Mouse (Mus musculus): Measurements from ENCODE around the gene Eci1. TPM values are rescaled to one million over a fixed set of nuclear protein-coding genes. Genes with fewer than 3 reads are reported as not detected.
A peak's percentile ranks its signal among the peaks of the same experiment; 100 is the strongest.

The Eci1 gene
- polyA plus RNA-seq (2015; fragmentation: Nextera tagmentation; extraction: Ambion mirVana) = 245 and 301 TPM in 2 replicates

DNA sequence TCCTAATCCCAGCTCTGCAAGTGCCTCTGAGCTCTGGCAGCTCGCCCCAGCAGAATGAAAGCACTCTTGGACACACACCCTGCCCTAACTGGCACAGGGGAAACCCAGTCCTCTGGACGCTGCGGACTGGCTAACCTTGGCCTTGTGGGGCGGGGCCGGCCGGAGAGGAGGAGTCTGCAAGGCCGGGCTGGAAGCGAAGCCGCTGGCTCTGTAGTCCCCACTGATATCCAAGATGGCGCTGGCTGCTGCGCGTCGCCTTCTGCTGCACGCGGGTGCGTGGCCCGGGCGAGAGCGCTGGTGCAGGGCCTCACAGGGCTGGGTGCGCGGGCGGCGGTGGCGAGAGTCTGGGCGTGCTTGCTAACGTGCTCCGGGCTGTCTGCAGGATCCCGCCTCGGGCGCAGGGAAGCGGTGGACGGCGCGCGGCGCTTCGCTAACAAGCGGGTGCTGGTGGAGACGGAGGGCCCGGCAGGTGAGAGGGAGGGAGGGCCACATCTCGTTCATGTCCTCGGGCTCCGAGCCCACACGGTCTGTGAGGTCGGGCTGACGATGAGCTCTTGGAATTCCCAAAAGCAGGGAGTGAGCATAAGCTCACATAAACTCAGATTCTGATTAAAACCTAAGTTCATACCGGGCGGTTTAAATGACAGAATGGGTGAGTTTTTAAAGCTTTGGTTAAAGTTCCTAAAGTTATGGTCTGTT lies at the start of gene Eci1:
Eci1 (plus strand) TSS at position 171 of the 699 bp plus-strand sequence.
- Histone ChIP-seq H3K27me3 (no peaks in the 10 kb centered on the region), H3K36me3 (peaks cover 35% of the 10 kb centered on the region), H3K4me1 (replicated peaks) (peaks cover 29% of the 10 kb centered on the region), H3K4me2 (peak within 1 kb of the TSS; percentile 72), H3K9me3 (replicated peaks) (no peaks in the 10 kb centered on the region), H3K4me3 (peak within 1 kb of the TSS; percentile 68), H3K9ac (peak within 1 kb of the TSS; percentile 87), H3K27ac (peak within 1 kb of the TSS; percentile 96)
- ATAC-seq (replicated peaks; ENCODE audit: insufficient number of reproducible peaks, insufficient read depth, low FRiP score, low read depth) = peak; percentile 98
- WGBS = under 1% methylated on average over 48 of the region's 48 CpGs

DNA sequence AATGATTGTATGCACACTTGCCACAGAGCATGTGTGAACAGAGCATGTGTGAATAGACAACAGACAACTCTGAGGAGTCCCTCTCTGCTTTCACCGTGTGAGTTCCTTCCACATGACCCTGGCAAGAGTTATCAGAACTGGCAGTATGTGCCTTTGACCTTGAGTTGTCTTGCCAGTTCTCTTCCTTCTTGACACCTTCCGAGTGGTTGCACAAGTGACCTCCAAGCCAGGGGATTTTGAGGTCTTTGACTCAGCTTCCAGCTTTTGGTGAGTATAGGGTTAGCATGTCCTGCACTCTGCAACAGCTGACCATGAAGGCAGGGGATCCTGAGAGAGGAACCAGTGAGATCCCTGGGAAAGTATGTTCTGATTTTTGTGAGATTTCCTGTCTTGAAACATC lies 47.9 kb upstream of the Eci1 start:
- Histone ChIP-seq H3K9me3 (replicated peaks) (no peaks in the 10 kb centered on the region), H3K4me3 (no peak overlapping the region), H3K4me1 (replicated peaks) (0 out of 2 replicates have a peak, but pooled peaks cover 2% of the 10 kb centered on the region), H3K4me2 (no peak overlapping the region), H3K9ac (no peak overlapping the region), H3K27ac (no peak overlapping the region), H3K27me3 (no peaks in the 10 kb centered on the region), H3K36me3 (peaks cover 11% of the 10 kb centered on the region)
- WGBS = 68% methylated on average over 2 of the region's 2 CpGs
- no peak for ATAC-seq (replicated peaks; ENCODE audit: insufficient number of reproducible peaks, insufficient read depth, low FRiP score, low read depth)

DNA sequence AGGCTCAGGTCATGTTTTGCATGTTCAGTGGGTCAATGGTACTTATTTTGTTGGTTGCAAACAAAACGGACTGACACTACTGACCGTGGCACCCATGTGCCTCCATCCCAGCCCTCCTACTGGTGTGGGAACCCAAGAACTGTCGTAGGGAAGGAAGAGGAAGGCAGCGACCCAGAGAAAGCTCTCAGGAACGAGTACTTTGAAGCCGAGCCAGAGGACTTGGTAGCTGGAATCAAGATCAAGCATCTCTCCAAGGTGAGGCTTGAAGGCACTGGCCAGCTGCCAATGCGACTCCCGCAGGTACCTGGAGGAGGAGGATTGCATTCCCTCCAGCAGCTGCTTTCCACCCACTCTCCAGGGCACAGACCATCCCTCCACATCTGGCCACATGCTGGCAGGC lies 42.7 kb upstream of the Eci1 start:
- H3K27me3 ChIP-seq = no peaks in the 10 kb centered on the region
- H3K4me2 ChIP-seq = no peak overlapping the region
- no peak overlapping the region for H3K9ac ChIP-seq
- WGBS = 78% methylated on average over 8 of the region's 8 CpGs
- H3K27ac ChIP-seq = no peak overlapping the region
- ATAC-seq (replicated peaks; ENCODE audit: insufficient number of reproducible peaks, insufficient read depth, low FRiP score, low read depth) = no peak
- no peaks in the 10 kb centered on the region; the same call in 1 of the 2 replicates for H3K4me1 ChIP-seq (replicated peaks)
- peaks cover 16% of the 10 kb centered on the region; the same call in 1 of the 2 replicates for H3K36me3 ChIP-seq
- H3K9me3 ChIP-seq (replicated peaks) = no peaks in the 10 kb centered on the region
- no peak overlapping the region for H3K4me3 ChIP-seq

DNA sequence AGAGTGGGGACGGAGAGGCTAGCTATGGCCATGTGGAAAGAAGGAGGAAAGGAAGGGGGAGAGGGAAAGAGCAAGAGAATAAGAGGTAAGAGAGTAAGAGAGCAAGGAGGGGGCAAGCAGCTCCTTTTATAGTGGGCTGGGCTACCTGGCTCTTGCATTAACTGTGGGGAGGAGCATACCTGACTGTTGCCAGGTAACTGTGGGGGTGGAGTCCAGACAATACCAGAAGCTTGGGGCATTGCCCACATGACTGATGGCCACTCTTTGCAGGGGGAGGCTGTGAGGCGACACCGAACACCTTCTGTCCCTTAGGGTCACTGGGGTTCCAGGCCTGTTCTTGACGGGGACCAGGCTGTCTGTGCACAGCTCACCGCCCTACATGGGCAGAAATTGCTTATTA lies 37.7 kb upstream of the Eci1 start:
- Histone ChIP-seq H3K9ac (no peak overlapping the region), H3K27ac (no peak overlapping the region), H3K4me1 (replicated peaks) (no peaks in the 10 kb centered on the region; the same call in 1 of the 2 replicates), H3K9me3 (replicated peaks) (no peaks in the 10 kb centered on the region), H3K27me3 (no peaks in the 10 kb centered on the region), H3K36me3 (peaks cover 18% of the 10 kb centered on the region; the same call in 1 of the 2 replicates), H3K4me2 (no peak overlapping the region), H3K4me3 (no peak overlapping the region)
- ATAC-seq (replicated peaks; ENCODE audit: insufficient number of reproducible peaks, insufficient read depth, low FRiP score, low read depth) = no peak
- 84% methylated on average over 5 of the region's 5 CpGs for WGBS

DNA sequence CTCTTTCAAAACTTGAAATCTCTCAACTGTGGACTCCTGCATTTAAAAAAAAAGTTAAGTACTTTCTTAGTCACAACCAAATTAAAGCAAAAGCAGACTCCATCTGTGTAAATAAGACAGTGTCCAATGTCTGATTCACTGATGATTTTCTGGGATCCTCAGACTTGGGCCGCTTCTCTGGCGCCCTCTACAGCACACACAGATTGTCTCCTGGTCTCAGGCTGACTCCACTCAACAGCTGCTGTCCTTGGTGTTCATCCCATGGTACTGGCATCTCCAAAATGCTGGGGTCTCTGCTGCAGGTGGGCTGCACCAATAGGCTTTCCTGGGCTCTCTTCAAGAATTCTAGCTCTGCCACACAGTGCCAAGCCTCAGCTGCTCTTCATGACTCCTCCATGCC lies 36.6 kb upstream of the Eci1 start:
- no peak for ATAC-seq (replicated peaks; ENCODE audit: insufficient number of reproducible peaks, insufficient read depth, low FRiP score, low read depth)
- H3K9ac ChIP-seq = no peak overlapping the region
- WGBS = 3% methylated on average over 2 of the region's 2 CpGs
- no peak overlapping the region for H3K4me2 ChIP-seq
- no peak overlapping the region for H3K4me3 ChIP-seq
- no peaks in the 10 kb centered on the region for H3K27me3 ChIP-seq
- H3K27ac ChIP-seq = no peak overlapping the region
- no peaks in the 10 kb centered on the region for H3K9me3 ChIP-seq (replicated peaks)
- peaks cover 18% of the 10 kb centered on the region; the same call in 1 of the 2 replicates for H3K36me3 ChIP-seq
- H3K4me1 ChIP-seq (replicated peaks) = no peaks in the 10 kb centered on the region; the same call in 1 of the 2 replicates

DNA sequence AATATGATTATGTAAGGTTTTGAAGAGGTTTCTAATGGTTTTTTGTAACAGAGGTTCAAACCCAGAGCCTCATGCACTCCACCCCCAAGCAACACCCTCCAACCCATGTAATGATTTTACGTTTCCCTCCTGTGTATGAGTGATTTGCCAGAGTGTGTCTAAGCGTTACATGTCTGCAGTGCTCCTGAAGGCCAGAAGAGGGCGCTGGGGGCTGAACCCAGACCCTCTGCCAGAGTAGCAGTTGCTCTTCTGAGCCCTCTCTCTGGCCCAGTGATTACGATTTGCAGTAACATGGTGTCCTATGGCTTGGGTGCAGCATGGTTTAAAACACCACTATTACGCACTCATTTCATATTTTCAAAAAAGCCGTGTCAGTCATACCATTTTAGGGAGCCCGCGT lies 35.3 kb upstream of the Eci1 start:
- H3K27me3 ChIP-seq = no peaks in the 10 kb centered on the region
- ATAC-seq (replicated peaks; ENCODE audit: insufficient number of reproducible peaks, insufficient read depth, low FRiP score, low read depth) = no peak
- 68% methylated on average over 8 of the region's 8 CpGs for WGBS
- no peaks in the 10 kb centered on the region for H3K4me1 ChIP-seq (replicated peaks)
- no peaks in the 10 kb centered on the region for H3K9me3 ChIP-seq (replicated peaks)
- H3K4me2 ChIP-seq = no peak overlapping the region
- no peak overlapping the region for H3K27ac ChIP-seq
- H3K4me3 ChIP-seq = no peak overlapping the region
- H3K36me3 ChIP-seq = peaks cover 18% of the 10 kb centered on the region; the same call in 1 of the 2 replicates
- no peak overlapping the region for H3K9ac ChIP-seq

DNA sequence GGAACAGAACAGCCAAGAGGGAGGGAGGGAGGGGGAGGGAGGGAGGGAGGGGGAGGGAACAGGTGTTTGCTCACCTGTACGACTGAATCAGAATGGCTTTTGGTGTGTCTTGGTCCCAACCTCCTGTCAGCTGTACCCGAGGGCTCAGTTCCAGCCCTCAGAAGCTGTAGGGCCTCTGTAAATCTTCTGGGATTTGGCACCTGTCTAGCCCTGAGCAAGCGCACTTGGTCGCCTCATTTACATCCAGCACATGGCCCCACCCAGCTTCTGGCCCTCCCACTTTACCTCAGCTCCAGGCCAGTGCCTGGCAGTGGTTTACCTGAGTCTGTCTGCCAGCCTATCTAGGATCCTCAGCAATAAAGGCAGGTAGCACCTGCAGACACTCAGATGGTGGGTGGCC lies 32.9 kb upstream of the Eci1 start:
- H3K27ac ChIP-seq = no peak overlapping the region
- H3K4me3 ChIP-seq = no peak overlapping the region
- H3K27me3 ChIP-seq = no peaks in the 10 kb centered on the region
- H3K4me2 ChIP-seq = no peak overlapping the region
- no peaks in the 10 kb centered on the region for H3K9me3 ChIP-seq (replicated peaks)
- no peaks in the 10 kb centered on the region for H3K4me1 ChIP-seq (replicated peaks)
- ATAC-seq (replicated peaks; ENCODE audit: insufficient number of reproducible peaks, insufficient read depth, low FRiP score, low read depth) = no peak
- 40% methylated on average over 4 of the region's 4 CpGs for WGBS
- H3K36me3 ChIP-seq = peaks cover 5% of the 10 kb centered on the region; the same call in 1 of the 2 replicates
- no peak overlapping the region for H3K9ac ChIP-seq

DNA sequence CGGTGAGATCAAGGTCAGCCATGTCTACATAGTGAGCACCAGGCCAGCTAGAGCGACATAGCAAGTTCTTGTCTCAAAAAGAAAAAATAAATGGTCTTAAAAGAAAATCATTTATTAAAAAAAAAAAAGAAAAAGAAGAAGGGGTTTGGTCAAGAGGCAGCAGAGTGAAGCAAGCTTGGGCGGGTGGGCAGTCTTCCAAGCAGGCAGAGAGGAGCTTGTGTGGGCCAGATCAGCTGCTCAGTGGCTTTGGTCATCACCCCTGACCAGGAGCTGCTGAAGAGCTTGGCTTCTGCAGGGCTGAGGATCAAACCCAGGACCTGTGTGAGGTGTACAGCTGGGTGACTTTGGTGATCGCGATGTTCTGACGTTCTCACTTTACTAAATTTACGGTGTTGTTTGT lies 32.0 kb upstream of the Eci1 start:
- peaks cover 5% of the 10 kb centered on the region for H3K36me3 ChIP-seq
- no peaks in the 10 kb centered on the region for H3K9me3 ChIP-seq (replicated peaks)
- no peaks in the 10 kb centered on the region for H3K27me3 ChIP-seq
- H3K9ac ChIP-seq = no peak overlapping the region
- no peak overlapping the region for H3K4me2 ChIP-seq
- H3K4me3 ChIP-seq = no peak overlapping the region
- no peaks in the 10 kb centered on the region for H3K4me1 ChIP-seq (replicated peaks)
- ATAC-seq (replicated peaks; ENCODE audit: insufficient number of reproducible peaks, insufficient read depth, low FRiP score, low read depth) = no peak
- WGBS = 81% methylated on average over 7 of the region's 7 CpGs
- H3K27ac ChIP-seq = no peak overlapping the region

DNA sequence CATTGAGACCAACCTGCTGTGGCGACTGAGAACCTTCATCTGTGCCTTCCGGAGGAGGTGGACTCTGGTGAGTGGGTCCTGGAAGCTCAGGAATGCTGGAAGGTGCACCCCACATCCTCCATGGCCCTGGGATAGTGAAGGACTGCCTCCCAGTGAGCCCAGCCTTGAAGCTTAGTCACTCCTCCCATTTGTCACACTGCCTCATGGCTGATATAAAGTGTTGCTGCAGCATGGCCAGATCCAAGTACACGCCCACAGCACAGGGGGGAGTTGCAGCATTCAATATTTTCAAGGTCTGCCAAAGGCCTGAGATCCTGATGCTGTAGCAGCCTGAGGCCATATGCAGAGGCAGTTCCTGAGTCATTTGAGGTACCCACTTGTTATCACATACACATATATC lies 24.1 kb upstream of the Eci1 start:
- Histone ChIP-seq H3K4me3 (no peak overlapping the region), H3K4me2 (no peak overlapping the region), H3K27me3 (no peaks in the 10 kb centered on the region), H3K4me1 (replicated peaks) (no peaks in the 10 kb centered on the region), H3K36me3 (peaks cover 14% of the 10 kb centered on the region), H3K27ac (no peak overlapping the region), H3K9me3 (replicated peaks) (no peaks in the 10 kb centered on the region), H3K9ac (no peak overlapping the region)
- no peak for ATAC-seq (replicated peaks; ENCODE audit: insufficient number of reproducible peaks, insufficient read depth, low FRiP score, low read depth)
- 53% methylated on average over 3 of the region's 3 CpGs for WGBS

DNA sequence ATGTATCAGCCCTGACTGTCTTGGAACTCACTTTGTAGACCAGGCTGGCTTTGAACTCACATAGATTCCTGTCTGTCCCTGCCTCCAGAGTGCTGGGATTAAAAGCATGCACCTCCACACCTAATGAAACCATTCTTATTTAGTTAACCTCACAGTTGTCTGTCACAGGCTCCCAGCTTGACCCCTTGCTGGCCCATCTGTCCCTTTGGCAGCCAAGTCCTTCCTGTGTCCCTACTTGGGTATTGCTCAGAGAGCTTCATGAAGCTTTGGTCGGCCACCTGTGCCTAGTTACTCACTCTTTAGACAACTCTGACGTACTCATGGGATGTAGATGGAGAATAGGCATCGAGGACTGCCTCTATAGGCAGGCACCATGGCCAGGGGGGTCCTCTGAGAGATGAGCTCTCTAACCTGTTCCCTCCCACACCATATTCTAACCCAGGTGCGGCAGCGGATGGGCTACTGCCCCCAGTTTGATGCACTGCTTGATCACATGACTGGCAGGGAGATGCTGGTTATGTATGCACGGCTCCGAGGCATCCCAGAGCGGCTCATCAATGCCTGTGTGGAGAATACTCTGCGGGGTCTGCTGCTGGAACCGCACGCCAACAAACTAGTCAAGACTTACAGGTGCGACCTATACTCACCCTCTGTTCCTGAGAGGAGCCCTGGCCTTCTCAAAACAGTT lies 19.2 kb upstream of the Eci1 start:
- 86% methylated on average over 12 of the region's 12 CpGs for WGBS
- no peaks in the 10 kb centered on the region for H3K4me1 ChIP-seq (replicated peaks)
- no peak for ATAC-seq (replicated peaks; ENCODE audit: insufficient number of reproducible peaks, insufficient read depth, low FRiP score, low read depth)
- H3K36me3 ChIP-seq = peaks cover 53% of the 10 kb centered on the region
- H3K4me2 ChIP-seq = no peak overlapping the region
- no peaks in the 10 kb centered on the region for H3K9me3 ChIP-seq (replicated peaks)
- no peak overlapping the region for H3K9ac ChIP-seq
- no peak overlapping the region for H3K4me3 ChIP-seq
- no peaks in the 10 kb centered on the region for H3K27me3 ChIP-seq
- no peak overlapping the region for H3K27ac ChIP-seq

DNA sequence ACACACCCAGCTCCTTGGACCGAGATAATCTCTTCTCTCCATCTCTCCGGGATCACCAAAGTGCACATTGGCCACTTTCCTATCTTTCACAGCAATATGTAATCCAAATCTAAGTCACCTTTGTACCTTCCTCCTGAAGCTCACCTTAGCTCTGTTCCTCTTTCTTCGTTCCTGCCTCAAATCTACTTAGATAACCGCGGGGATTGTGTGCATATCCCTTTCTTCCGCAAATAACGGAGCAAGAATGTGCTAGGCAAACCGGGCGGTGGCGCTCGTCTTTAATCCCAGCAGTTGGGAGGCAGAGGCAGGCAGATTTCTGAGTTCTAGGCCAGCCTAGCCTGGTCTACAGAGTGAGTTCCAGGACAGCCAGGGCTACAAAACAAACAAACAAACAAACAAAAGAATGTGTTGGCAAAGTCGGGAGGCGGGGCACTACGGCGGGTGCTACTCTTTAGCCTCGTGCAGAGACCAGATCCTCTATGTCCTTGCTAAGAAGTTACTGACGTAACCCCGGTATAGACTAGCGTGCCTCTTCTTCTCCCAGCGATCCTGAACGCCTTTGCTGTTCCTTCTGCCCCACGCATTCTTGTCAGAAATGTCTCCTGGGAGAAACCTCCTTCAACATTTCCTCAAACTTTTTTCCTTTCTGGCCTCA lies 12.8 kb upstream of the Eci1 start:
- peak; percentile 24; the same call in 1 of the 2 replicates for ATAC-seq (replicated peaks; ENCODE audit: insufficient number of reproducible peaks, insufficient read depth, low FRiP score, low read depth)
- 25% methylated on average over 22 of the region's 22 CpGs for WGBS
- H3K36me3 ChIP-seq = peaks cover 38% of the 10 kb centered on the region
- H3K9me3 ChIP-seq (replicated peaks) = no peaks in the 10 kb centered on the region
- H3K27ac ChIP-seq = peak overlapping the region; percentile 94
- peak overlapping the region; percentile 91 for H3K4me3 ChIP-seq
- H3K4me1 ChIP-seq (replicated peaks) = peaks cover 43% of the 10 kb centered on the region
- peak overlapping the region; percentile 79 for H3K9ac ChIP-seq
- peak overlapping the region; percentile 74 for H3K4me2 ChIP-seq
- H3K27me3 ChIP-seq = no peaks in the 10 kb centered on the region

Measured in heart, embryonic 15.5 days (tissue).